9 mouse cellular contexts compared by ENCODE assay signal in the genomic region with DNA sequence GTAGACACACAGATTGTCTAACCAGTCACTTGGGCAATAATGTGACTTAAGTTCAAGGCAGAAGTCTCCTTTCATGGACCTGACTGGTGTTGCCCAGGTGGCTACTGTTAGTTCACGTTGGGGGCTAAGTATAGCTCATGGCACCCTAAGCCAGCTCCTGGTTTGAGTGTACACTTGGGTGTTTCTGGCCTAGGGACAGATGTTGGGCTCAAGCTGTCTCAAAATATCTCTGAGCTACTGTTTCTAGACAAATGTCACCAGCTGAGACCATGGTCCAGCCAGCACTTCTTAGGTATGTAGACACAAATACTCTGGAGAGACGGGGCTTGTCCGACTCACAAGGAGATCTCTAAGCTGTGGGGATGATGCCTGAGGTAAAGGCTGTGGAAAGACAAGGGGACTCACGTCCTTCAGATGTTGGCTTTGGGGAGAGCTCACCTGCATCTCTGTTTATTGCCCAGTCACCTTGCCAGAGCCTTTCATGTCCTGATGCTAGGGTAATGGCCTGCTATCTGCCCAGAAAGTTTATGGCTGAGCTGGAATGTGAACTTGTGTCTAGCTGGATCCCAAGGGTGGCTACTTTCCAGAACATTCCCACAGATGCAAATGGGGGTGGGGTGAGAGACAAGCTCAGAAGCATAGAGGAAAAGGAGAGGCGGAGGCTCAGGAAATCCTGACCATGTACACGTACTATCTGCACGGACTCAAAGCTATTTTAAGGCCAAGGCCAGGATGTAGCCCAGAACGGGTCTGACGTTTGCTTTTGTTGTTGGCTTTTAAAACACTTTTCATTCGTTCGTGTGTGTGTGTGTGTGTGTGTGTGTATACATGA. TPM values are rescaled to one million over a fixed set of nuclear protein-coding genes. Genes with fewer than 3 reads are reported as not detected.
DNase-seq lines count a peak whose midpoint lies in the region; ATAC-seq and TF ChIP-seq lines count a peak whose summit lies in the region.
"Had no signal": no experiment of that assay in that cellular context is flagged by ENCODE, and none has a peak within 500 bp of the region (broad histone marks: within the 10 kb centered on the region; RNA-seq: fewer than 3 reads in every experiment).

No protein-coding gene starts in this region.

- no peak overlapping the region for H3K4me3 ChIP-seq in forebrain, postnatal 0 days (ENCODE audit: low read depth, low read length)
- no peak overlapping the region for H3K4me3 ChIP-seq in forebrain, embryonic 13.5 days
- no peak overlapping the region for H3K4me3 ChIP-seq in embryonic facial prominence, embryonic 13.5 days
- no peak overlapping the region for H3K4me3 ChIP-seq in liver, embryonic 15.5 days (replicated peaks)
- H3K4me3 ChIP-seq: neural tube, embryonic 12.5 days had no signal

- H3K36me3 ChIP-seq in forebrain, postnatal 0 days (ENCODE audit: insufficient read depth) = no peaks in the 10 kb centered on the region
- no peaks in the 10 kb centered on the region for H3K36me3 ChIP-seq in forebrain, embryonic 13.5 days (ENCODE audit: poor library complexity, severe bottlenecking)
- no peaks in the 10 kb centered on the region for H3K36me3 ChIP-seq in embryonic facial prominence, embryonic 13.5 days
- H3K36me3 ChIP-seq in liver, embryonic 15.5 days (replicated peaks) = no peaks in the 10 kb centered on the region
- H3K36me3 ChIP-seq: neural tube, embryonic 12.5 days had no signal

- H3K4me2 ChIP-seq in forebrain, postnatal 0 days (ENCODE audit: low read depth) = no peak overlapping the region
- no peak overlapping the region for H3K4me2 ChIP-seq in forebrain, embryonic 13.5 days
- H3K4me2 ChIP-seq in embryonic facial prominence, embryonic 13.5 days = no peak overlapping the region
- H3K4me2 ChIP-seq in liver, embryonic 15.5 days = no peak overlapping the region
- H3K4me2 ChIP-seq: neural tube, embryonic 12.5 days had no signal

- H3K27me3 ChIP-seq in forebrain, postnatal 0 days (ENCODE audit: insufficient read depth, low read length) = no peaks in the 10 kb centered on the region
- H3K27me3 ChIP-seq in forebrain, embryonic 13.5 days = no peaks in the 10 kb centered on the region
- H3K27me3 ChIP-seq in embryonic facial prominence, embryonic 13.5 days = no peaks in the 10 kb centered on the region
- H3K27me3 ChIP-seq in liver, embryonic 15.5 days = no peaks in the 10 kb centered on the region
- H3K27me3 ChIP-seq: neural tube, embryonic 12.5 days had no signal

- H3K27ac ChIP-seq in forebrain, postnatal 0 days (ENCODE audit: low read depth, low read length) = peak overlapping the region; percentile 40; the same call in 1 of the 2 replicates
- no peak overlapping the region for H3K27ac ChIP-seq in forebrain, embryonic 13.5 days
- H3K27ac ChIP-seq in embryonic facial prominence, embryonic 13.5 days = peak overlapping the region; percentile 18; the same call in 1 of the 2 replicates
- peak overlapping the region; percentile 48 for H3K27ac ChIP-seq in liver, embryonic 15.5 days (replicated peaks)
- H3K27ac ChIP-seq: neural tube, embryonic 12.5 days had no signal

- 81% methylated on average over 11 of the region's 11 CpGs for WGBS in forebrain, postnatal 0 days
- 85% methylated on average over 11 of the region's 11 CpGs for WGBS in forebrain, embryonic 13.5 days
- WGBS in embryonic facial prominence, embryonic 13.5 days = 82% methylated on average over 11 of the region's 11 CpGs
- WGBS in liver, embryonic 15.5 days (ENCODE audit: insufficient replicate concordance) = 34% methylated on average over 11 of the region's 11 CpGs

- H3K9me3 ChIP-seq in forebrain, postnatal 0 days (ENCODE audit: low read length) = no peaks in the 10 kb centered on the region
- no peaks in the 10 kb centered on the region for H3K9me3 ChIP-seq in forebrain, embryonic 13.5 days (replicated peaks)
- H3K9me3 ChIP-seq in embryonic facial prominence, embryonic 13.5 days = no peaks in the 10 kb centered on the region
- H3K9me3 ChIP-seq in liver, embryonic 15.5 days (replicated peaks) = no peaks in the 10 kb centered on the region
- H3K9me3 ChIP-seq: neural tube, embryonic 12.5 days had no signal

- no peak for TF ChIP-seq CTCF in forebrain, postnatal 0 days (IDR thresholded peaks at IDR 0.05; ENCODE audit: low read depth)

- no peak for DNase-seq in forebrain, postnatal 0 days
- peak; percentile 75 for DNase-seq in heart, postnatal 4 days
- DNase-seq in embryo, embryonic 10.5 days (ENCODE audit: low spot score) = no peak
- no peak for DNase-seq in thymus, postnatal 25 days

- ATAC-seq in forebrain, postnatal 0 days = no peak
- ATAC-seq in forebrain, embryonic 13.5 days = no peak
- no peak for ATAC-seq in embryonic facial prominence, embryonic 13.5 days (ENCODE audit: insufficient number of reproducible peaks, insufficient read depth, low FRiP score, low TSS enrichment, low read depth)
- no peak for ATAC-seq in liver, embryonic 15.5 days (ENCODE audit: insufficient read depth)
- no peak for ATAC-seq in CD4-positive, CD25-positive, alpha-beta regulatory T cell, adult 4 months

- 0 out of 2 replicates have a peak, but pooled peaks cover 3% of the 10 kb centered on the region for H3K4me1 ChIP-seq in forebrain, postnatal 0 days (ENCODE audit: insufficient read depth)
- H3K4me1 ChIP-seq in forebrain, embryonic 13.5 days = peaks cover 7% of the 10 kb centered on the region; the same call in 1 of the 2 replicates
- H3K4me1 ChIP-seq in embryonic facial prominence, embryonic 13.5 days = peaks cover 19% of the 10 kb centered on the region
- H3K4me1 ChIP-seq in liver, embryonic 15.5 days (replicated peaks) = no peaks in the 10 kb centered on the region

- no peak overlapping the region for H3K9ac ChIP-seq in forebrain, postnatal 0 days
- H3K9ac ChIP-seq in forebrain, embryonic 13.5 days = no peak overlapping the region
- no peak overlapping the region for H3K9ac ChIP-seq in embryonic facial prominence, embryonic 13.5 days
- H3K9ac ChIP-seq in liver, embryonic 15.5 days = no peak overlapping the region
- H3K9ac ChIP-seq: neural tube, embryonic 12.5 days had no signal

RNA-seq across cellular contexts. Expression of gene Pomgnt2, which starts 31.2 kb away (rescaled TPM):
- 64.6 and 85.7 TPM in 2 replicates for total RNA-seq in forebrain, postnatal 0 days (2014; rRNA removed)
- polyA plus RNA-seq in forebrain, postnatal 0 days (2015; fragmentation: Nextera tagmentation; extraction: Ambion mirVana) = 28.3 and 35.6 TPM in 2 replicates
- polyA plus RNA-seq in forebrain, embryonic 13.5 days (2015; fragmentation: Nextera tagmentation; extraction: Ambion mirVana) = 16.7 and 17.3 TPM in 2 replicates
- 15.1 and 16.9 TPM in 2 replicates for polyA plus RNA-seq in embryonic facial prominence, embryonic 13.5 days (2015; fragmentation: Nextera tagmentation; extraction: Ambion mirVana)
- total RNA-seq in heart, postnatal 4 days (2021) = 1 to 10 TPM; 7.8 to 7.9 TPM
- polyA plus RNA-seq in liver, embryonic 15.5 days (2015; fragmentation: Nextera tagmentation; extraction: Ambion mirVana) = 2.9 and 4.2 TPM in 2 replicates
- not detected for polyA plus RNA-seq in CD4-positive, CD25-positive, alpha-beta regulatory T cell, adult 4 months (2017; shearing (Covaris generic))
